Mouse (Mus musculus): ENCODE measurements around the gene Ddn.

- TF ChIP-seq POLR2A (IDR thresholded peaks at IDR 0.05; ENCODE audit: low read depth, low read length) (no peak), CTCF (IDR thresholded peaks at IDR 0.05; ENCODE audit: extremely low read depth, insufficient read length, insufficient replicate concordance, low read depth, low read length) (no peak)
Observed at GRCm38 (mm10) chr15:98806071-98806808, 3.0 kb downstream of the Ddn start.
